Mouse (Mus musculus): ENCODE data around the gene Tcl1b1.
"Not testable (repeated sequence)": the region's sequence is repeated elsewhere in the genome, so short reads cannot be mapped to it uniquely, and the experiment has no call there.

- not testable (repeated sequence) for TF ChIP-seq CTCF (IDR thresholded peaks at IDR 0.05; ENCODE audit: low read depth, low read length); POLR2AphosphoS5 (IDR thresholded peaks at IDR 0.05; ENCODE audit: insufficient replicate concordance, low read depth, low read length); TAL1 (conservative IDR thresholded peaks at IDR 0.05; ENCODE audit: low read depth, low read length); GATA2 (IDR thresholded peaks at IDR 0.05; ENCODE audit: borderline replicate concordance, low read depth, low read length); GATA1 (IDR thresholded peaks at IDR 0.05; ENCODE audit: borderline replicate concordance, low read length)
Observed at GRCm38 (mm10) chr12:105174318-105174717, 14.8 kb downstream of the Tcl1b1 start.

Measured in G1E (cell line).